Mouse (Mus musculus): ENCODE results near the gene Tmem87a. TPM values are rescaled to one million over a fixed set of nuclear protein-coding genes. Genes with fewer than 3 reads are reported as not detected.

The Tmem87a gene
- polyA plus RNA-seq, 1 experiment from 2014 or later, result 5.6 TPM

GRCm38 (mm10) chr2:120348120-120348519 lies 55.8 kb downstream of the Tmem87a start:
- DNase-seq (ENCODE audit: low spot score), result no peak
- H3K9me3 ChIP-seq (replicated peaks), result no peaks in the 10 kb centered on the region
- H3K27me3 ChIP-seq (ENCODE audit: low read depth, poor library complexity, severe bottlenecking), result no peaks in the 10 kb centered on the region
- peaks cover 16% of the 10 kb centered on the region for H3K4me1 ChIP-seq
- H3K36me3 ChIP-seq, result peaks cover 61% of the 10 kb centered on the region
- 84% methylated on average over 9 of the region's 9 CpGs for WGBS
- no peak overlapping the region for H3K4me3 ChIP-seq
- H3K27ac ChIP-seq (replicated peaks), result no peak overlapping the region

- H3K36me3 ChIP-seq, result peaks cover 95% of the 10 kb centered on the region
- 95% methylated on average over 1 of the region's 1 CpGs for WGBS
Observed at GRCm38 (mm10) chr2:120341741-120342140, 62.2 kb downstream of the Tmem87a start.

GRCm38 (mm10) chr2:120337886-120338285 lies 66.0 kb downstream of the Tmem87a start:
- 88% methylated on average over 2 of the region's 2 CpGs for WGBS
- DNase-seq (ENCODE audit: low spot score), result no peak
- Histone ChIP-seq H3K4me3 (no peak overlapping the region), H3K9me3 (replicated peaks) (no peaks in the 10 kb centered on the region), H3K27ac (replicated peaks) (no peak overlapping the region), H3K4me1 (no peaks in the 10 kb centered on the region), H3K36me3 (peaks cover 88% of the 10 kb centered on the region), H3K27me3 (ENCODE audit: low read depth, poor library complexity, severe bottlenecking) (no peaks in the 10 kb centered on the region)

More at GRCm38 (mm10) chr2:120341741-120342140, 62.2 kb downstream of the Tmem87a start:
- DNase-seq (ENCODE audit: low spot score), result no peak
- Histone ChIP-seq H3K27ac (replicated peaks) (no peak overlapping the region), H3K27me3 (ENCODE audit: low read depth, poor library complexity, severe bottlenecking) (no peaks in the 10 kb centered on the region), H3K4me1 (no peaks in the 10 kb centered on the region), H3K9me3 (replicated peaks) (no peaks in the 10 kb centered on the region), H3K4me3 (no peak overlapping the region)

GRCm38 (mm10) chr2:120331575-120331974 lies 72.3 kb downstream of the Tmem87a start:
- WGBS, result 93% methylated on average over 4 of the region's 4 CpGs
- Histone ChIP-seq H3K4me1 (no peaks in the 10 kb centered on the region), H3K27me3 (ENCODE audit: low read depth, poor library complexity, severe bottlenecking) (no peaks in the 10 kb centered on the region), H3K4me3 (no peak overlapping the region), H3K9me3 (replicated peaks) (no peaks in the 10 kb centered on the region), H3K36me3 (peaks cover 86% of the 10 kb centered on the region), H3K27ac (replicated peaks) (no peak overlapping the region)
- DNase-seq (ENCODE audit: low spot score), result no peak

- Histone ChIP-seq H3K27ac (replicated peaks) (no peak overlapping the region), H3K27me3 (ENCODE audit: low read depth, poor library complexity, severe bottlenecking) (no peaks in the 10 kb centered on the region), H3K9me3 (replicated peaks) (no peaks in the 10 kb centered on the region), H3K4me3 (no peak overlapping the region), H3K36me3 (peaks cover 43% of the 10 kb centered on the region), H3K4me1 (no peaks in the 10 kb centered on the region)
- WGBS, result 81% methylated on average over 4 of the region's 4 CpGs
- DNase-seq (ENCODE audit: low spot score), result no peak
Observed at GRCm38 (mm10) chr2:120315077-120315476, 88.8 kb downstream of the Tmem87a start.

GRCm38 (mm10) chr2:120314487-120314886 lies 89.4 kb downstream of the Tmem87a start:
- Histone ChIP-seq H3K9me3 (replicated peaks) (no peaks in the 10 kb centered on the region), H3K27ac (replicated peaks) (no peak overlapping the region), H3K4me1 (no peaks in the 10 kb centered on the region), H3K36me3 (peaks cover 38% of the 10 kb centered on the region), H3K27me3 (ENCODE audit: low read depth, poor library complexity, severe bottlenecking) (no peaks in the 10 kb centered on the region), H3K4me3 (no peak overlapping the region)
- no peak for DNase-seq (ENCODE audit: low spot score)
- whole genome bisulfite sequencing, result 87% methylated on average over 4 of the region's 4 CpGs

GRCm38 (mm10) chr2:120313976-120314375 lies 89.9 kb downstream of the Tmem87a start, which contains the start of gene Pla2g4f:
TSS of gene Pla2g4f (minus strand) at chr2:120314165.
- H3K4me3 ChIP-seq, result no peak within 1 kb of the TSS
- WGBS, result 67% methylated on average over 3 of the region's 3 CpGs
- no peaks in the 10 kb centered on the region for H3K27me3 ChIP-seq (ENCODE audit: low read depth, poor library complexity, severe bottlenecking)
- H3K36me3 ChIP-seq, result peaks cover 33% of the 10 kb centered on the region
- no peak within 1 kb of the TSS for H3K27ac ChIP-seq (replicated peaks)
- H3K4me1 ChIP-seq, result no peaks in the 10 kb centered on the region
- no peak for DNase-seq (ENCODE audit: low spot score)
- no peaks in the 10 kb centered on the region for H3K9me3 ChIP-seq (replicated peaks)

GRCm38 (mm10) chr2:120312276-120312825 lies 91.6 kb downstream of the Tmem87a start:
- peaks cover 17% of the 10 kb centered on the region for H3K36me3 ChIP-seq
- 84% methylated on average over 7 of the region's 7 CpGs for WGBS

More at GRCm38 (mm10) chr2:120312276-120312825, 91.6 kb downstream of the Tmem87a start:
- DNase-seq (ENCODE audit: low spot score), result no peak
- Histone ChIP-seq H3K4me1 (no peaks in the 10 kb centered on the region), H3K4me3 (no peak overlapping the region), H3K9me3 (replicated peaks) (no peaks in the 10 kb centered on the region), H3K27me3 (ENCODE audit: low read depth, poor library complexity, severe bottlenecking) (no peaks in the 10 kb centered on the region), H3K27ac (replicated peaks) (no peak overlapping the region)

Other genes with a start within 250 kb of the Tmem87a start
- 26.6 and 35.9 TPM in 2 replicates for gene Ehd4, start 249.5 kb downstream of the Tmem87a start, polyA plus RNA-seq (2016; fragmentation: Nextera tagmentation; extraction: Ambion mirVana)
- 0.07 TPM in 1 of 2 replicates, not detected in the other for gene Pla2g4e, start 158.8 kb downstream of the Tmem87a start, polyA plus RNA-seq (2016; fragmentation: Nextera tagmentation; extraction: Ambion mirVana)
- 0.02 TPM in 1 of 2 replicates, not detected in the other for gene Pla2g4d, start 114.9 kb downstream of the Tmem87a start, polyA plus RNA-seq (2016; fragmentation: Nextera tagmentation; extraction: Ambion mirVana)
- not detected in 2 replicates for gene Pla2g4f, start 89.9 kb downstream of the Tmem87a start, polyA plus RNA-seq (2016; fragmentation: Nextera tagmentation; extraction: Ambion mirVana)
- gene Vps39, start 51.0 kb downstream of the Tmem87a start, polyA plus RNA-seq (2016; fragmentation: Nextera tagmentation; extraction: Ambion mirVana), result 24.9 and 33.1 TPM in 2 replicates
- gene Ganc, start 217 bp downstream of the Tmem87a start, polyA plus RNA-seq (2016; fragmentation: Nextera tagmentation; extraction: Ambion mirVana), result 7.1 and 8.7 TPM in 2 replicates
- 5.5 and 7.8 TPM in 2 replicates for gene Capn3, start 51.9 kb upstream of the Tmem87a start, polyA plus RNA-seq (2016; fragmentation: Nextera tagmentation; extraction: Ambion mirVana)
- gene Zfp106, start 159.7 kb upstream of the Tmem87a start, polyA plus RNA-seq (2016; fragmentation: Nextera tagmentation; extraction: Ambion mirVana), result 69.7 and 76.2 TPM in 2 replicates
- 53.8 and 58.3 TPM in 2 replicates for gene Snap23, start 163.6 kb upstream of the Tmem87a start, polyA plus RNA-seq (2016; fragmentation: Nextera tagmentation; extraction: Ambion mirVana)
- 41.0 and 41.6 TPM in 2 replicates for gene Haus2, start 205.3 kb upstream of the Tmem87a start, polyA plus RNA-seq (2016; fragmentation: Nextera tagmentation; extraction: Ambion mirVana)
- gene Lrrc57, start 205.4 kb upstream of the Tmem87a start, polyA plus RNA-seq (2016; fragmentation: Nextera tagmentation; extraction: Ambion mirVana), result 31.1 and 33.7 TPM in 2 replicates
- gene Stard9, start 225.0 kb upstream of the Tmem87a start, polyA plus RNA-seq (2016; fragmentation: Nextera tagmentation; extraction: Ambion mirVana), result 2.1 and 2.2 TPM in 2 replicates